Mouse (Mus musculus): ENCODE data around the gene Cct3. TPM values are rescaled to one million over a fixed set of nuclear protein-coding genes. Genes with fewer than 3 reads are reported as not detected.
A peak's percentile ranks its signal among the peaks of the same experiment; 100 is the strongest.
"Not testable (repeated sequence)": the region's sequence is repeated elsewhere in the genome, so short reads cannot be mapped to it uniquely, and the experiment has no call there.

The Cct3 gene
- polyA plus RNA-seq, 1 experiment: 584 TPM

DNA sequence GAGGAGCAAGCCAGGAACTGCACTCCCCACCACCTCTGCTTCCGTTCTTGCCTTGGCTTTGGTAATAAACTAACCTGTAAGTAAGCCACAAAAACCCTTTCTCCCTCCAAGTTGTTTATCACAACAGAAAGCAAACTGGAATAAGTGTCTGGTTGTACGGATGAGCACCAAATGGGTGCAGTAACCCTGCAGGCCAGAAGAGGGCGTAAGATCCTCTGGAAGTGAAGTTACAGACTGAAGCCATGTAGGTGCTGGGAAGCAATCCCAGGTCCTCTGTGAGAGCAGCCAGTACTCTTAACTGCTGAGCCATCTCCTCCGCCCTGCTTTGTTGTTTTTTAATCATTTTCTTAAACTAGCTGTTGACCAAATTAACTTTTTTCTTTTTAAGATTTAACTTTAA lies 22.9 kb upstream of the Cct3 start:
- Histone ChIP-seq H3K27me3 (ENCODE audit: control insufficient read depth, insufficient read depth, low read length, poor library complexity, severe bottlenecking) (no peaks in the 10 kb centered on the region), H3K4me1 (ENCODE audit: control insufficient read depth, insufficient read depth, low read length) (no peaks in the 10 kb centered on the region), H3K27ac (ENCODE audit: insufficient read depth, low read length) (no peak overlapping the region), H3K4me3 (ENCODE audit: low read depth, low read length) (no peak overlapping the region), H3K36me3 (ENCODE audit: control insufficient read depth, insufficient read depth, low read length, poor library complexity, severe bottlenecking) (no peaks in the 10 kb centered on the region), H3K9me3 (replicated peaks; ENCODE audit: control insufficient read depth, insufficient read depth, low read length, poor library complexity, severe bottlenecking) (no peaks in the 10 kb centered on the region), H3K9ac (ENCODE audit: low read depth, poor library complexity, severe bottlenecking) (no peak overlapping the region)
- TF ChIP-seq CTCF (IDR thresholded peaks at IDR 0.05; ENCODE audit: low read depth, low read length) (peak; percentile 53), POLR2A (IDR thresholded peaks at IDR 0.05; ENCODE audit: insufficient read depth, low read length) (no peak)

DNA sequence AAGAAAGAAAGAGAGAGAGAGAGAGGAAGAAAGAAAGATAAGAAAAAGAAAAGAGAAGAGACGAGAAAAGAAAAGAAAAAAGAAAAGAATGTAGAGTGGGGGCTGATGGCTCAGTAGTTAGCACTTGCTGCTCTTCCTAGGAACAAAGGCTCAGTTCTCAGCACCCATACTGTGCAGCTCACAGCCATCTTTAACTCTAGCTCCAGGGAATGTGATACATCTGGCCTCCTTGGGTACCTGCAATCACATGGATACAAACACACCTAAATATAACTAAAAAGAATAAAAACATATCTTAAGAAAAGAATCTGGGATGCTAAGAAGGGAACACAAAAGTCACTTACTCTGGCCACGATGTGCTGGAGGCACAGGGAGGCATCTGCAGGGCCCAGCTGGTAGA lies 20.8 kb upstream of the Cct3 start:
- H3K4me1 ChIP-seq (ENCODE audit: control insufficient read depth, insufficient read depth, low read length): peaks cover 8% of the 10 kb centered on the region
- peak overlapping the region; percentile 38 for H3K4me3 ChIP-seq (ENCODE audit: low read depth, low read length)
- H3K9me3 ChIP-seq (replicated peaks; ENCODE audit: control insufficient read depth, insufficient read depth, low read length, poor library complexity, severe bottlenecking): no peaks in the 10 kb centered on the region
- no peak for TF ChIP-seq CTCF (IDR thresholded peaks at IDR 0.05; ENCODE audit: low read depth, low read length)
- peak overlapping the region; percentile 56 for H3K9ac ChIP-seq (ENCODE audit: low read depth, poor library complexity, severe bottlenecking)
- H3K27me3 ChIP-seq (ENCODE audit: control insufficient read depth, insufficient read depth, low read length, poor library complexity, severe bottlenecking): no peaks in the 10 kb centered on the region
- no peaks in the 10 kb centered on the region for H3K36me3 ChIP-seq (ENCODE audit: control insufficient read depth, insufficient read depth, low read length, poor library complexity, severe bottlenecking)
- peak overlapping the region; percentile 93 for H3K27ac ChIP-seq (ENCODE audit: insufficient read depth, low read length)

DNA sequence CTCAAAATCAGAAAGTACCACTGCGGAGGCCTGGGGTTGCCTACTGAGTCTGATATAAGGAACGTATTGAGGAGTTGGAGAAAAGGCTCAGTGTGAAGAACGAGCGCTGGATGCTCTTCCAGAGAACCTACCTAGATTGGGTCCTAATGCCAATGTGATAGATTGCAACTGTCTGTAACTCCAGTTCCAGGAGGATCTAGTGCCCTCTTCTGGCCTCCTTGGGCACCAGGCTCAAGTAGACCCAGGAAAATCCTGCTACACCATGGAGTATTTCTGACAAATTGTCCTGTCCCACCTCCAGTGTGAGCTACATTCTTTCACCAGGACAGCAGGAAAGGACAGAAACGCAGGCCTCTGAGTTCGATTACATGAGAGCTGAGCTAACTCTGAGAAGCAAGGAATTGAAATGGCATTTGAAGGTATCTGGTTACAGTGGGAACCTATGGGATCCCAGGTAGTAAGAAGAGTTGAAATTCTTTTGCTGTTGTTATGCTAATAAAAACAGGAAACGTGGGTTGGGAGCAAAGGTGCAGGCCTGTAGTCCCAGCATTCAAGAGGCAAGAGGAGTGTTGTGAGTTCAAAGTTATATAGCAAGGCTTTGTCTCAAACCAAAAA lies 20.3 kb upstream of the Cct3 start:
- peak overlapping the region; percentile 38 for H3K4me3 ChIP-seq (ENCODE audit: low read depth, low read length)
- H3K36me3 ChIP-seq (ENCODE audit: control insufficient read depth, insufficient read depth, low read length, poor library complexity, severe bottlenecking): no peaks in the 10 kb centered on the region
- no peaks in the 10 kb centered on the region for H3K9me3 ChIP-seq (replicated peaks; ENCODE audit: control insufficient read depth, insufficient read depth, low read length, poor library complexity, severe bottlenecking)
- peak overlapping the region; percentile 93 for H3K27ac ChIP-seq (ENCODE audit: insufficient read depth, low read length)
- peak overlapping the region; percentile 30 for H3K9ac ChIP-seq (ENCODE audit: low read depth, poor library complexity, severe bottlenecking)
- no peak for TF ChIP-seq EP300 (IDR thresholded peaks at IDR 0.05; ENCODE audit: insufficient read depth, low read depth, low read length)
- peak; percentile 53 for TF ChIP-seq CTCF (IDR thresholded peaks at IDR 0.05; ENCODE audit: low read depth, low read length)
- TF ChIP-seq POLR2A (IDR thresholded peaks at IDR 0.05; ENCODE audit: insufficient read depth, low read length): no peak
- H3K27me3 ChIP-seq (ENCODE audit: control insufficient read depth, insufficient read depth, low read length, poor library complexity, severe bottlenecking): no peaks in the 10 kb centered on the region
- H3K4me1 ChIP-seq (ENCODE audit: control insufficient read depth, insufficient read depth, low read length): peaks cover 8% of the 10 kb centered on the region

DNA sequence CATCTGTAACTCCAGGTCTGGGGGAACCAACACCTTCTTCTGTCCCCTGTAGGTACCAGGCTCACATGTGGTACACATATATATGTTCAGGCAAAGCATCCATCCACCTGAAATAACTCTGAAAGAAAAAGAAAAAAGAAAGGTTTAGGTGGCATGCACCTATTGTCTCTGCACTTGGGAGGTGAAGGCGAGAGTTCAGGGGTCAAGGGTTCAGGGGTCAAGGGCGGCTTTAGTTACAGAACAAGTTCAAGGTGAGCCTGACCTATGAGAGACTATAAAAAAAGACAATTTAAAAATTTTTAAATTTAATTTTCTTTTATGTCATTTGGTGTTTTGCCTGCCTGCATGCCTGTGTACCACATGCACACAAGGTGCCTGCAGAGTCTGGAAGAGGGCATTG lies 16.9 kb upstream of the Cct3 start:
- Histone ChIP-seq H3K4me1 (ENCODE audit: control insufficient read depth, insufficient read depth, low read length) (peaks cover 17% of the 10 kb centered on the region), H3K4me3 (ENCODE audit: low read depth, low read length) (no peak overlapping the region), H3K27me3 (ENCODE audit: control insufficient read depth, insufficient read depth, low read length, poor library complexity, severe bottlenecking) (no peaks in the 10 kb centered on the region), H3K27ac (ENCODE audit: insufficient read depth, low read length) (no peak overlapping the region), H3K36me3 (ENCODE audit: control insufficient read depth, insufficient read depth, low read length, poor library complexity, severe bottlenecking) (no peaks in the 10 kb centered on the region), H3K9me3 (replicated peaks; ENCODE audit: control insufficient read depth, insufficient read depth, low read length, poor library complexity, severe bottlenecking) (no peaks in the 10 kb centered on the region), H3K9ac (ENCODE audit: low read depth, poor library complexity, severe bottlenecking) (no peak overlapping the region)
- no peak for TF ChIP-seq CTCF (IDR thresholded peaks at IDR 0.05; ENCODE audit: low read depth, low read length)
- TF ChIP-seq EP300 (IDR thresholded peaks at IDR 0.05; ENCODE audit: insufficient read depth, low read depth, low read length): peak; percentile 92

DNA sequence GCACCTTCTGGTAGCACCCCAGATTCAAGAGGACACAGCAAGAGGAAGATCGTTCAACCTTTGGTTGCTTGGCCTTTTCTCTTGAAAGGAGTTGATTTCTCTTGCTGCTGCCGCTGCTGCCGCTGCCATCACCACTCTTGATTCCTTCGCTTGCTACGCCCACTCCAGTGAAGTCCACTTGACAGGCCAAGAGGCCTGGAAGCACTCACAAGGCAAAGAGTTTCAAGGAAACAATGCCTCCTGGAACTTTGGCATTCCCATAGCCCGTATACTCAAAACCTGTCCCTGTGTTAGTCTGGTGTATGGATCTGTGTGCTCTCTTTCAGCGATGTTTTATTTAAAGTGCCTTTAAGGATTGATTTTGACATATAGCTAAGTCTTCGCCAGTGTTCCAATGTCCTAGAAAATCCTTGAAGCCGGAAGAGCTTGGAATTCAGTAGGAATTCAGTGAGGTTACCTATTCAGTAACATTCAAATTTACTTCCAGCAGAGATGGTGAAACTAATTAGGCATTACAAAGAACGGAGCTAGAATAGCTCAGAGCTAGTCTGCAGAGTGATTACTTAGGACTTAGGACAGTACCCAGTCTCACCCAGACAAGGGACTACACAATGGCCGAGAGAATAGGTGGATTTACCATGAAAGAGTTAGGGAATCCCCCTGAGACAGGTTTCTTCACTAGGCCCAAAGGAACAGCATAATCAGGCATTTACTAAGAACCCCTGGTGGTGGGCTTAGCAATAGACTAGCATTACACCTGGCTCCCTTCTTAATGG lies 15.6 kb upstream of the Cct3 start:
- not testable (repeated sequence) for H3K4me3 ChIP-seq (ENCODE audit: low read depth, low read length); H3K27me3 ChIP-seq (ENCODE audit: control insufficient read depth, insufficient read depth, low read length, poor library complexity, severe bottlenecking); H3K9me3 ChIP-seq (replicated peaks; ENCODE audit: control insufficient read depth, insufficient read depth, low read length, poor library complexity, severe bottlenecking); H3K36me3 ChIP-seq (ENCODE audit: control insufficient read depth, insufficient read depth, low read length, poor library complexity, severe bottlenecking)
- peak overlapping the region; percentile 46; the same call in 1 of the 2 replicates for H3K9ac ChIP-seq (ENCODE audit: low read depth, poor library complexity, severe bottlenecking)
- peak overlapping the region; percentile 96 for H3K27ac ChIP-seq (ENCODE audit: insufficient read depth, low read length)
- 0 out of 2 replicates have a peak, but pooled peaks have one; percentile 57 for TF ChIP-seq EP300 (IDR thresholded peaks at IDR 0.05; ENCODE audit: insufficient read depth, low read depth, low read length)
- H3K4me1 ChIP-seq (ENCODE audit: control insufficient read depth, insufficient read depth, low read length): peaks cover 17% of the 10 kb centered on the region

DNA sequence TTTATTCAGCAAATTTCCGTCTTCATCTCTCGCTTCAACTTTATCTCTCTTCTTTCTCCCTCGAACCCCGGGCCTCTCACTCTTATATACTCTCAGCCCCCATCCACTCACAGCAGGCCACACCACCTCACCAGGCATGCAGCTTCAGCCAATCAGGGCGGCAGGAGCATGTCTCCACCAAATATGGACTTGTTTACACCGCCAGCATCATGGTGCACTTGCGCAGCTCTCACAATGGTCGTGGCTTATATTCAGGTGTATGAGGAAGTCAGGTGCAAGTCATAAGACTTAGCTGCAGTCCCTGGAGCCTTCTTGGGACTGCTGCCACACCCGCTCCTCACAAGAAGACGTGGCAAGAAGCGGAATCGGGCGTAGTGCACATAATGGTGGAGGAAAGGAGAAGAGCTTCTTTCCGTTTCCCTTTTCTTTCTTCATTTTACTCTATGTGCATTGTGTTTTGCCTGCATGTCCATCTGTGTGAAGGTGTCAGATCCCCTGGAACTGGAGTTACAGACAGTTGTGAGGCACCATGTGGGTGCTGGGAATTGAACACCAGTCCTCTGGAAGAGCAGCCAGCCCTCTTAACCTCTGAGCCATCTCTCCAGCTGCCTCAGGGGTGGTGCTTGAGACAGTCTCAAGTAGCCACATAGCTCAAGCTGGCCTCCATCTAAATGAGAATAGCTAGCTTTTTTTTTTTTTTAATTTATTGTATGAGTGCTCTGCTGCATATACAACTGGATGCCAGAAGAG lies 11.9 kb upstream of the Cct3 start:
- TF ChIP-seq EP300 (IDR thresholded peaks at IDR 0.05; ENCODE audit: insufficient read depth, low read depth, low read length): peak; percentile 71
- not testable (repeated sequence) for H3K27me3 ChIP-seq (ENCODE audit: control insufficient read depth, insufficient read depth, low read length, poor library complexity, severe bottlenecking); H3K9me3 ChIP-seq (replicated peaks; ENCODE audit: control insufficient read depth, insufficient read depth, low read length, poor library complexity, severe bottlenecking); H3K4me3 ChIP-seq (ENCODE audit: low read depth, low read length); H3K36me3 ChIP-seq (ENCODE audit: control insufficient read depth, insufficient read depth, low read length, poor library complexity, severe bottlenecking)
- H3K9ac ChIP-seq (ENCODE audit: low read depth, poor library complexity, severe bottlenecking): peak overlapping the region; percentile 13; the same call in 1 of the 2 replicates
- H3K4me1 ChIP-seq (ENCODE audit: control insufficient read depth, insufficient read depth, low read length): peaks cover 21% of the 10 kb centered on the region
- H3K27ac ChIP-seq (ENCODE audit: insufficient read depth, low read length): peak overlapping the region; percentile 87

DNA sequence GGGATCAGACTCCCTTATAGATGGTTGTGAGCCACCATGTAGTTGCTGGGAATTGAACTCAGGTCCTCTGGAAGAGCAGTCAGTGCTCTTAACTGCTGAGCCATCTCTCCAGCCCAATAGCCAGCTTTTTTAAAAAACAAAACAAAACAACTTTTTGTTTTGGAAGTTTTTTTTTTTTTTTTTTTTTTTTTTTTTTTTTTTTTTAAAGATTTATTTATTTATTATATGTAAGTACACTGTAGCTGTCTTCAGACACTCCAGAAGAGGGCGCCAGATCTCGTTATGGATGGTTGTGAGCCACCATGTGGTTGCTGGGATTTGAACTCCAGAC lies 11.4 kb upstream of the Cct3 start:
- Histone ChIP-seq H3K4me1 (ENCODE audit: control insufficient read depth, insufficient read depth, low read length) (peaks cover 17% of the 10 kb centered on the region), H3K9ac (ENCODE audit: low read depth, poor library complexity, severe bottlenecking) (peak overlapping the region; percentile 7; the same call in 1 of the 2 replicates), H3K27ac (ENCODE audit: insufficient read depth, low read length) (peak overlapping the region; percentile 87)
- H3K9me3 ChIP-seq (replicated peaks; ENCODE audit: control insufficient read depth, insufficient read depth, low read length, poor library complexity, severe bottlenecking); H3K4me3 ChIP-seq (ENCODE audit: low read depth, low read length); H3K36me3 ChIP-seq (ENCODE audit: control insufficient read depth, insufficient read depth, low read length, poor library complexity, severe bottlenecking); H3K27me3 ChIP-seq (ENCODE audit: control insufficient read depth, insufficient read depth, low read length, poor library complexity, severe bottlenecking): not testable (repeated sequence)
